Comparison of ENCODE assay signal across 11 mouse cellular contexts in the genomic region with DNA sequence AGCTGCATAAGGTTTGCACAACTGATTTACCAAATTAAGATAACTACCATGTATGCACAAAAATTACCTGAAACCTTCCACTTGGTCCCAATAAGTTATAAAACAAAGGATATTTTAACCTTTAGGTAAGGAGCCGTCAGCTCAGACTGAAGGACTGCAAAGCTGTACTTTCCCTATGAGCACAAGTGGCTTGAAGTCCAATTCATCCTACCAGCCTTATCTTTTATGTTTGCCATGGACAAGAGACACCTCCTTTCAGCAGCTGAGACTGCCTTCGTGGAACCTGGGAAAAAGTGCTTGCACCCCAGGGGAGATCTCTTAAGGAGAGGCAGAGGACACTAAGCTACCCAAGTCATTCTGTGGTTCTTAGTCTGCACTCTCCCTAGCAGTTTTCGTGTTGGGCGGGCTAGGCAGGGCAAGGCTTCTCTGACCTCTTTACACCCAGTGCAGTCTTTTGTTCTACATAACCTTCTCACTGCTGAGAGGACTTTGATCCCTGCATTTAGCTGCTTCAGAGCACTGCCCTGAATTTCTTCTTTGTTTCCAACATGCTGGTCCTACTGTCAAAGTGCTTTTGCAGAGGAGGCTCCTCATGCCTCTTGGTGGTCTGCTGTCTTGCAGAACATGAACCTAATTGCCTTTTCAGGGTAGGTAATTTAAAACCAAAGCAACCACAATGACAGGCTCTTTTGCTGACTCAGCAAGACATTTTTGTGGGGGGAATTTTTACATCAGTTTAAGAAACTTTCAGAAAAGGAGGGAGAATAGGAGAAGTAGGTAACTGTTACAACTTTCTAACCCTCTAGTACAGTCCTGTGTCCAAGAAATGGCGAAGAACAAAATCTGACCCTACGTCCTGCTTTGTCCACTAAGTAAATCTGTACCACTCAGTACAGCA. TPM values are rescaled to one million over a fixed set of nuclear protein-coding genes. Genes with fewer than 3 reads are reported as not detected.
DNase-seq lines count a peak whose midpoint lies in the region; ATAC-seq and TF ChIP-seq lines count a peak whose summit lies in the region.
"Had no signal": no experiment of that assay in that cellular context is flagged by ENCODE, and none has a peak within 500 bp of the region (broad histone marks: within the 10 kb centered on the region; RNA-seq: fewer than 3 reads in every experiment).

No protein-coding gene starts in this region.

- ATAC-seq in heart, embryonic 11.5 days (replicated peaks; ENCODE audit: insufficient number of reproducible peaks, low FRiP score, low TSS enrichment), result no peak
- peak; percentile 59; the same call in 1 of the 2 replicates for ATAC-seq in midbrain, embryonic 11.5 days (ENCODE audit: low FRiP score)
- ATAC-seq in midbrain, embryonic 14.5 days (ENCODE audit: low FRiP score, low TSS enrichment), result no peak
- ATAC-seq in kidney, embryonic 14.5 days (ENCODE audit: low FRiP score, low TSS enrichment), result no peak; the same call in 1 of the 2 replicates

- intact Hi-C loops in heart, adult 2 months (cut with DNase I), result no loop called here

- peaks cover 23% of the 10 kb centered on the region for H3K4me1 ChIP-seq in heart, embryonic 11.5 days (ENCODE audit: control insufficient read depth, insufficient read depth, low read length)
- H3K4me1 ChIP-seq in heart, adult 2 months (ENCODE audit: control insufficient read depth, insufficient read depth, low read length), result peaks cover 2% of the 10 kb centered on the region; the same call in 1 of the 2 replicates
- peaks cover 12% of the 10 kb centered on the region for H3K4me1 ChIP-seq in midbrain, embryonic 11.5 days (ENCODE audit: control insufficient read depth, insufficient read depth, low read length)
- no peaks in the 10 kb centered on the region for H3K4me1 ChIP-seq in midbrain, embryonic 14.5 days (ENCODE audit: control insufficient read depth, insufficient read depth, low read length)
- H3K4me1 ChIP-seq in kidney, embryonic 14.5 days (ENCODE audit: control insufficient read depth, insufficient read depth, low read length), result no peaks in the 10 kb centered on the region
- H3K4me1 ChIP-seq: hindbrain, embryonic 15.5 days had no signal

- H3K79me2 ChIP-seq in heart, adult 2 months (replicated peaks; ENCODE audit: control insufficient read depth, insufficient read depth, low read length), result no peaks in the 10 kb centered on the region

- TF ChIP-seq CTCF in heart, adult 2 months (IDR thresholded peaks at IDR 0.05), result no peak

- H3K4me2 ChIP-seq in heart, embryonic 11.5 days, result no peak overlapping the region
- no peak overlapping the region for H3K4me2 ChIP-seq in midbrain, embryonic 11.5 days
- no peak overlapping the region for H3K4me2 ChIP-seq in midbrain, embryonic 14.5 days (ENCODE audit: low read length)
- no peak overlapping the region for H3K4me2 ChIP-seq in kidney, embryonic 14.5 days (replicated peaks; ENCODE audit: low read depth, low read length)
- H3K4me2 ChIP-seq: hindbrain, embryonic 15.5 days had no signal

- H3K4me3 ChIP-seq in heart, embryonic 11.5 days (ENCODE audit: low read depth, low read length), result no peak overlapping the region
- no peak overlapping the region for H3K4me3 ChIP-seq in heart, adult 2 months
- H3K4me3 ChIP-seq in midbrain, embryonic 11.5 days (ENCODE audit: low read depth, low read length), result no peak overlapping the region
- H3K4me3 ChIP-seq in midbrain, embryonic 14.5 days (replicated peaks; ENCODE audit: low read depth, low read length), result no peak overlapping the region
- H3K4me3 ChIP-seq in kidney, embryonic 14.5 days (ENCODE audit: low read length), result no peak overlapping the region
- H3K4me3 ChIP-seq: hindbrain, embryonic 15.5 days had no signal

- no peaks in the 10 kb centered on the region for H3K27me3 ChIP-seq in heart, embryonic 11.5 days (ENCODE audit: control insufficient read depth, insufficient read depth, low read length)
- no peaks in the 10 kb centered on the region for H3K27me3 ChIP-seq in heart, adult 2 months (ENCODE audit: control insufficient read depth, insufficient read depth, low read length)
- no peaks in the 10 kb centered on the region for H3K27me3 ChIP-seq in midbrain, embryonic 11.5 days (ENCODE audit: control insufficient read depth, insufficient read depth, low read length)
- no peaks in the 10 kb centered on the region for H3K27me3 ChIP-seq in midbrain, embryonic 14.5 days (ENCODE audit: control insufficient read depth, insufficient read depth, low read length)
- H3K27me3 ChIP-seq in kidney, embryonic 14.5 days (ENCODE audit: control insufficient read depth, insufficient read depth, low read length), result no peaks in the 10 kb centered on the region
- H3K27me3 ChIP-seq: hindbrain, embryonic 15.5 days had no signal

- H3K36me3 ChIP-seq in heart, embryonic 11.5 days (ENCODE audit: control insufficient read depth, insufficient read depth, low read length), result peaks cover 33% of the 10 kb centered on the region
- peaks cover 9% of the 10 kb centered on the region for H3K36me3 ChIP-seq in heart, adult 2 months (ENCODE audit: control insufficient read depth, insufficient read depth, low read length)
- H3K36me3 ChIP-seq in midbrain, embryonic 11.5 days (ENCODE audit: control insufficient read depth, insufficient read depth, low read length), result no peaks in the 10 kb centered on the region; the same call in 1 of the 2 replicates
- peaks cover 18% of the 10 kb centered on the region; the same call in 1 of the 2 replicates for H3K36me3 ChIP-seq in midbrain, embryonic 14.5 days (ENCODE audit: control insufficient read depth, insufficient read depth, low read length)
- peaks cover 74% of the 10 kb centered on the region for H3K36me3 ChIP-seq in kidney, embryonic 14.5 days (ENCODE audit: control insufficient read depth, insufficient read depth, low read length)

- H3K9ac ChIP-seq in heart, embryonic 11.5 days (ENCODE audit: low read depth, low read length), result no peak overlapping the region
- H3K9ac ChIP-seq in heart, adult 2 months (ENCODE audit: low read depth, low read length), result no peak overlapping the region
- no peak overlapping the region for H3K9ac ChIP-seq in midbrain, embryonic 11.5 days (ENCODE audit: low read length)
- no peak overlapping the region for H3K9ac ChIP-seq in midbrain, embryonic 14.5 days (replicated peaks; ENCODE audit: low read length)
- no peak overlapping the region for H3K9ac ChIP-seq in kidney, embryonic 14.5 days (ENCODE audit: low read depth, low read length)
- H3K9ac ChIP-seq: hindbrain, embryonic 15.5 days had no signal

- TF ChIP-seq POLR2A in heart, adult 2 months (IDR thresholded peaks at IDR 0.05; ENCODE audit: insufficient read depth, low read depth, low read length), result no peak

- DNase-seq in heart, adult 2 months, result no peak
- no peak for DNase-seq in midbrain, embryonic 11.5 days (ENCODE audit: low spot score, missing footprints)
- no peak for DNase-seq in midbrain, embryonic 14.5 days
- no peak for DNase-seq in urinary bladder, postnatal 4 days (ENCODE audit: low spot score in 2 of 2)
- no peak for DNase-seq in ovary, postnatal 36 days (ENCODE audit: low spot score)
- DNase-seq in layer of hippocampus, postnatal 25 days (ENCODE audit: extremely low spot score in 1 of 2, low spot score in 1 of 2), result no peak
- DNase-seq: lung, adult 18-20 months had no signal

- WGBS in heart, embryonic 11.5 days (ENCODE audit: insufficient replicate concordance), result 61% methylated on average over 6 of the region's 6 CpGs
- 76% methylated on average over 6 of the region's 6 CpGs for WGBS in heart, adult 2 months
- WGBS in midbrain, embryonic 11.5 days, result 39% methylated on average over 6 of the region's 6 CpGs
- WGBS in midbrain, embryonic 14.5 days, result 48% methylated on average over 6 of the region's 6 CpGs
- WGBS in kidney, embryonic 14.5 days, result 57% methylated on average over 6 of the region's 6 CpGs

- peak overlapping the region; percentile 47 for H3K27ac ChIP-seq in heart, embryonic 11.5 days (ENCODE audit: low read depth, low read length)
- no peak overlapping the region for H3K27ac ChIP-seq in heart, adult 2 months
- no peak overlapping the region for H3K27ac ChIP-seq in midbrain, embryonic 11.5 days (ENCODE audit: low read depth, low read length)
- H3K27ac ChIP-seq in midbrain, embryonic 14.5 days (replicated peaks; ENCODE audit: low read depth, low read length), result no peak overlapping the region
- H3K27ac ChIP-seq in kidney, embryonic 14.5 days (ENCODE audit: low read depth, low read length), result peak overlapping the region; percentile 33; the same call in 1 of the 2 replicates
- H3K27ac ChIP-seq: hindbrain, embryonic 15.5 days had no signal

- no peaks in the 10 kb centered on the region for H3K9me3 ChIP-seq in heart, embryonic 11.5 days (replicated peaks; ENCODE audit: control insufficient read depth, low read length)
- H3K9me3 ChIP-seq in midbrain, embryonic 11.5 days (ENCODE audit: control insufficient read depth, low read length), result no peaks in the 10 kb centered on the region
- no peaks in the 10 kb centered on the region for H3K9me3 ChIP-seq in midbrain, embryonic 14.5 days (ENCODE audit: control insufficient read depth, low read length)
- H3K9me3 ChIP-seq in kidney, embryonic 14.5 days (ENCODE audit: control insufficient read depth, low read length), result no peaks in the 10 kb centered on the region
- H3K9me3 ChIP-seq: hindbrain, embryonic 15.5 days had no signal

- TF ChIP-seq EP300 in heart, adult 2 months (IDR thresholded peaks at IDR 0.05; ENCODE audit: insufficient read depth, low read depth, low read length), result no peak

RNA-seq across cellular contexts. Expression of a gene that starts 44.6 kb away (rescaled TPM):
- polyA plus RNA-seq in heart, embryonic 11.5 days (2014; fragmentation: Nextera tagmentation; extraction: Ambion mirVana), result 39.7 and 44.5 TPM in 2 replicates
- total RNA-seq in heart, adult 2 months (2021), result 1 to 10 TPM in 1 of 2 experiments, under 1 TPM in 1; 0.91 to 1.3 TPM
- 2.3 and 4.4 TPM in 2 replicates for polyA plus RNA-seq in heart, adult 2 months (2012; rRNA removed)
- 18.0 and 21.9 TPM in 2 replicates for polyA plus RNA-seq in midbrain, embryonic 11.5 days (2014; fragmentation: Nextera tagmentation; extraction: Ambion mirVana)
- 24.0 and 25.3 TPM in 2 replicates for polyA plus RNA-seq in midbrain, embryonic 14.5 days (2014; fragmentation: Nextera tagmentation; extraction: Ambion mirVana)
- polyA plus RNA-seq in kidney, embryonic 14.5 days (2014; fragmentation: Nextera tagmentation; extraction: Ambion mirVana), result 7.1 and 8.4 TPM in 2 replicates
- total RNA-seq in layer of hippocampus, postnatal 25 days (2021), result 10 to 100 TPM; 11.8 to 12.2 TPM
- total RNA-seq: common myeloid progenitor, adult 5-6 weeks had no signal

Comparison
In these comparisons a context has a peak if more than half of its experiments do, and no peak if none do; other contexts are left out.
1. H3K27ac ChIP-seq: peak in heart, embryonic 11.5 days (single experiment) and kidney, embryonic 14.5 days (single experiment); none in heart, adult 2 months (single experiment), midbrain, embryonic 11.5 days (single experiment) and midbrain, embryonic 14.5 days (single experiment).